Mouse (Mus musculus): ENCODE data around the gene Fam78a. TPM values are rescaled to one million over a fixed set of nuclear protein-coding genes. Genes with fewer than 3 reads are reported as not detected.
"Not testable (repeated sequence)": the region's sequence is repeated elsewhere in the genome, so short reads cannot be mapped to it uniquely, and the experiment has no call there.

Fam78a gene
- total and polyA plus RNA-seq, 3 experiments: 16.0 to 17.4 TPM; not detected in 1

DNA sequence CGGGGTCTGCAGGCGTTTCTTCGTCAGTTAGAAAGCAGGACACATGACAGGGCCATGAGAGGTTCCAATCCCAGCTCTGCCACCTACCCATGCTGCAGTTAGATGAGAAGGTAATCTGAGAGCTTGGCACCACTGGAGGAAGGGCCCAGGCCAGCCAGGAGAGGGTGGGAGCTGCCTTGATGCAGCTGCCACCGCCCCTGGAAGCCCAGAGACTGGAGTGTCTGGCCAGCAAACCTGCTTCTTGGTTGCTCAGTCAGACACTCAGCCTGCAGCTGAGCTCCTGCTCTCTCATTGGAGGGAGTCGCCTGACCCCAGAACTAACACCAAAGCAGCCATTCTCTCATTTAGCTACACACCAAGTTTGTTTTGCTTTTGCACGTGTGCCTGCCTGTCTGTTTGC, 39.3 kb downstream of the Fam78a start (continued):
- no peak for TF ChIP-seq MEF2A (IDR thresholded peaks at IDR 0.05; ENCODE audit: extremely low read depth, insufficient replicate concordance, low read depth, low read length, poor library complexity, severe bottlenecking)

GRCm38 (mm10) chr2:32043836-32044235, 40.8 kb downstream of the Fam78a start:
- no peaks in the 10 kb centered on the region for H3K9me3 ChIP-seq (replicated peaks; ENCODE audit: insufficient read depth, low read length)
- no peak overlapping the region for H3K27ac ChIP-seq (ENCODE audit: control insufficient read depth, low read depth, low read length)
- DNase-seq (ENCODE audit: low read depth, low spot score): no peak
- H3K79me2 ChIP-seq (ENCODE audit: control insufficient read depth, insufficient read depth, low read length, poor library complexity): no peaks in the 10 kb centered on the region
- H3K27me3 ChIP-seq (ENCODE audit: control insufficient read depth in 1 of 2, insufficient read depth in 2 of 2, low read length in 2 of 2): no peaks in the 10 kb centered on the region
- H3K36me3 ChIP-seq (ENCODE audit: control insufficient read depth in 1 of 2, insufficient read depth in 2 of 2, low read length in 2 of 2): peaks cover 0 to 24% of the 10 kb centered on the region in 2 experiments; a peak in 2 of 4 replicates
- no peaks in the 10 kb centered on the region for H3K4me1 ChIP-seq (ENCODE audit: control insufficient read depth in 1 of 2, insufficient read depth in 2 of 2, low read length in 2 of 2)
- H3K9ac ChIP-seq (ENCODE audit: control insufficient read depth, low read depth, low read length, poor library complexity, severe bottlenecking): no peak overlapping the region
- H3K4me3 ChIP-seq (ENCODE audit: control insufficient read depth in 1 of 2, insufficient read depth in 1 of 2, low read depth in 2 of 2, low read length in 2 of 2): no peak overlapping the region
- no peak for TF ChIP-seq CHD2 (IDR thresholded peaks at IDR 0.05; ENCODE audit: low read length)
- peak in 1 of 3 experiments; percentile 14; a peak in 2 of 6 replicates for TF ChIP-seq CTCF (IDR thresholded peaks at IDR 0.05 in 2 of 3, conservative IDR thresholded peaks at IDR 0.05 in 1 of 3; ENCODE audit: control insufficient read depth in 1 of 3, insufficient read depth in 1 of 3, low read depth in 2 of 3, low read length in 3 of 3, poor library complexity in 1 of 3, severe bottlenecking in 1 of 3)

DNA sequence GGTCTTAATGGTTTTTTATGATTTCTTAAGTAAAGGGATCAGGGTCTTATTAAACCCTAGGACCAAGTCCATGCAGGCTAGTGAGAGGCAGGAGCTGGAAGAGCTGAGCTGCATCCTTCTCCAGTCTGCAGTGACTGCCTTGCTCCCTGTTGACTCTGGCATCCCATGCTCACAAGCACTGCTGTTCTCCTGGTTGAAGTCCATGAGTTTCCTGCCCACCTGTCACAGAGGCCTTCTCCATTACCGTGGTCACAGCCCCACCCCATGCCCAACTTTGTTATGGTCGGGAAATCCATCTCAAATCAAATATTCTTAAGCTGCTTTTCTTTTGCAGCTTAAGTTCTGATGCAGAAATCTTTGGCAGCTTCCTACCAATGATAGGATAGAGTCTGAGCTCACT, 43.6 kb downstream of the Fam78a start:
- no peak for DNase-seq (ENCODE audit: low read depth, low spot score)
- Histone ChIP-seq H3K9me3 (replicated peaks; ENCODE audit: insufficient read depth, low read length) (no peaks in the 10 kb centered on the region), H3K36me3 (ENCODE audit: control insufficient read depth in 1 of 2, insufficient read depth in 2 of 2, low read length in 2 of 2) (peaks cover 0 to 23% of the 10 kb centered on the region in 2 experiments; a peak in 2 of 4 replicates)

DNA sequence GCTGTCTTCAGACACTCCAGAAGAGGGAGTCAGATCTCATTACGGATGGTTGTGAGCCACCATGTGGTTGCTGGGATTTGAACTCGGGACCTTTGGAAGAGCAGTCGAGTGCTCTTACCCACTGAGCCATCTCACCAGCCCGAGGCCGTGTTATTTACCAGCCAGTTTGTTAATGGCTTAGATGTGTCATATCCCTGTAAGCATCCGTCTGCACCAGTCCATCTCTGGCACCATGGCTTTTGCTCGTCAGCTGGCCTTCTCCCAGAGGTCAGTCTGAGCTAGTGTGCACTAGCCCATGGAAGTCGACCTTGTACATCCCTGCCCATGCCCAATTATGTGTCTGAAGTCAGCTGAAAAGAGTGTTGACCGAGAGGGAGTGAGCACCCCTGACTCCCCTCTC, 44.0 kb downstream of the Fam78a start:
- H3K27me3 ChIP-seq (ENCODE audit: control insufficient read depth in 1 of 2, insufficient read depth in 2 of 2, low read length in 2 of 2); H3K79me2 ChIP-seq (ENCODE audit: control insufficient read depth, insufficient read depth, low read length, poor library complexity); H3K27ac ChIP-seq (ENCODE audit: control insufficient read depth, low read depth, low read length); H3K9ac ChIP-seq (ENCODE audit: control insufficient read depth, low read depth, low read length, poor library complexity, severe bottlenecking); DNase-seq (ENCODE audit: low read depth, low spot score); H3K4me1 ChIP-seq (ENCODE audit: control insufficient read depth in 1 of 2, insufficient read depth in 2 of 2, low read length in 2 of 2); H3K9me3 ChIP-seq (replicated peaks; ENCODE audit: insufficient read depth, low read length); H3K4me3 ChIP-seq (ENCODE audit: control insufficient read depth in 1 of 2, insufficient read depth in 1 of 2, low read depth in 2 of 2, low read length in 2 of 2): not testable (repeated sequence)
- H3K36me3 ChIP-seq (ENCODE audit: control insufficient read depth in 1 of 2, insufficient read depth in 2 of 2, low read length in 2 of 2): peaks cover 0 to 19% of the 10 kb centered on the region in 2 experiments; a peak in 2 of 4 replicates

More for the DNA sequence above, 43.6 kb downstream of the Fam78a start:
- no peak overlapping the region for H3K9ac ChIP-seq (ENCODE audit: control insufficient read depth, low read depth, low read length, poor library complexity, severe bottlenecking)
- H3K4me3 ChIP-seq (ENCODE audit: control insufficient read depth in 1 of 2, insufficient read depth in 1 of 2, low read depth in 2 of 2, low read length in 2 of 2): no peak overlapping the region
- no peaks in the 10 kb centered on the region for H3K27me3 ChIP-seq (ENCODE audit: control insufficient read depth in 1 of 2, insufficient read depth in 2 of 2, low read length in 2 of 2)
- no peak overlapping the region for H3K27ac ChIP-seq (ENCODE audit: control insufficient read depth, low read depth, low read length)
- TF ChIP-seq TBP (IDR thresholded peaks at IDR 0.05; ENCODE audit: low read depth, low read length): no peak
- TF ChIP-seq GATA1 (IDR thresholded peaks at IDR 0.05; ENCODE audit: low read depth, low read length): no peak
- no peak for TF ChIP-seq ZNF384 (IDR thresholded peaks at IDR 0.05; ENCODE audit: low read depth, low read length)
- no peak for TF ChIP-seq GABPA (IDR thresholded peaks at IDR 0.05; ENCODE audit: low read depth, low read length)
- TF ChIP-seq EP300 (IDR thresholded peaks at IDR 0.05; ENCODE audit: low read depth in 1 of 2, low read length in 2 of 2): no peak
- TF ChIP-seq SMC3 (IDR thresholded peaks at IDR 0.05; ENCODE audit: low read depth, low read length): no peak
- TF ChIP-seq BHLHE40 (IDR thresholded peaks at IDR 0.05; ENCODE audit: borderline replicate concordance, low read depth, low read length): no peak
- no peak for TF ChIP-seq CTCF (IDR thresholded peaks at IDR 0.05 in 2 of 3, conservative IDR thresholded peaks at IDR 0.05 in 1 of 3; ENCODE audit: control insufficient read depth in 1 of 3, insufficient read depth in 1 of 3, low read depth in 2 of 3, low read length in 3 of 3, poor library complexity in 1 of 3, severe bottlenecking in 1 of 3)
- no peak for TF ChIP-seq POLR2A (IDR thresholded peaks at IDR 0.05; ENCODE audit: control insufficient read depth in 1 of 2, insufficient read depth in 1 of 2, low read depth in 1 of 2, low read length in 2 of 2, poor library complexity in 1 of 2)
- TF ChIP-seq NRF1 (IDR thresholded peaks at IDR 0.05; ENCODE audit: insufficient read depth, low read depth, low read length, poor library complexity, severe bottlenecking): no peak
- no peak for TF ChIP-seq CHD2 (IDR thresholded peaks at IDR 0.05; ENCODE audit: low read length)
- no peak for TF ChIP-seq ZKSCAN1 (IDR thresholded peaks at IDR 0.05; ENCODE audit: low read depth, low read length)
- no peak for TF ChIP-seq RAD21 (IDR thresholded peaks at IDR 0.05; ENCODE audit: low read depth, low read length)
- TF ChIP-seq MAZ (IDR thresholded peaks at IDR 0.05; ENCODE audit: low read depth, low read length): no peak
- TF ChIP-seq MYB (IDR thresholded peaks at IDR 0.05; ENCODE audit: low read depth, low read length): no peak
- no peaks in the 10 kb centered on the region for H3K79me2 ChIP-seq (ENCODE audit: control insufficient read depth, insufficient read depth, low read length, poor library complexity)
- H3K4me1 ChIP-seq (ENCODE audit: control insufficient read depth in 1 of 2, insufficient read depth in 2 of 2, low read length in 2 of 2): no peaks in the 10 kb centered on the region

Measured in MEL (cell line).